Mouse (Mus musculus) brain, adult 2 months (tissue): ENCODE data around the gene Myo6.

ENCODE experiments used
- DNase-seq: peaks from one replicate; pipeline ENCODE4 v3.0.0; 2011; ENCODE audit warnings: low read depth, low spot score

The Myo6 gene

DNA sequence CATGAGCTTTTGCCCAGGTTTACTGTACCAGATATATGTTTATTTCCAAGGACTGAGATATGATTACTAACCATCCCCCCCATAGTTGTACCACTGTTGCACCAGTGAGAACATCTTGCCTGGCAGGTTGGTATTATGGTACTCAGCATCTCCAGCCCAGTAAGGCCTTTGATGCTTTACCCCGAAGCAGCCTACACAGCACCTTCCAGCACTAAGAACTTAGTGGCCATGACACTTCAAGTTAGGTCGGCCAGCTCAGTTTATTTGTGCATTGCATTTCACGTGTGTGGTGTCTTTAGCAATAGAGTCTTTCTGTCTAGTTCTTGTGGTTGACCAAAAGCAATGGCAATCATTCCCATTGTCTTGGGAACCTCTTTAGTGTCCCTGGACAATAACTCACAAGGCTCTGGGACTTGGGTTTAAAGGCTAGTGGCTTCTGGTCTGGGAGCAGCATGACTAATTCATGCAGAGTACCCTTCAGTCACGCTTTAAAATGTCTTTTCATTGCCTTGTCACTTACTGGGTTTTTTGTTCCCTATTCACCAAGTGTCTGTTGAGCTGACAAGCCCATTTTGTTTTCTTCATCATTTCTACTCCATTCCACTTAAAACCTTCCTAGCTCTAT is 69.1 kb downstream of the Myo6 start:
- no peak for DNase-seq

DNA sequence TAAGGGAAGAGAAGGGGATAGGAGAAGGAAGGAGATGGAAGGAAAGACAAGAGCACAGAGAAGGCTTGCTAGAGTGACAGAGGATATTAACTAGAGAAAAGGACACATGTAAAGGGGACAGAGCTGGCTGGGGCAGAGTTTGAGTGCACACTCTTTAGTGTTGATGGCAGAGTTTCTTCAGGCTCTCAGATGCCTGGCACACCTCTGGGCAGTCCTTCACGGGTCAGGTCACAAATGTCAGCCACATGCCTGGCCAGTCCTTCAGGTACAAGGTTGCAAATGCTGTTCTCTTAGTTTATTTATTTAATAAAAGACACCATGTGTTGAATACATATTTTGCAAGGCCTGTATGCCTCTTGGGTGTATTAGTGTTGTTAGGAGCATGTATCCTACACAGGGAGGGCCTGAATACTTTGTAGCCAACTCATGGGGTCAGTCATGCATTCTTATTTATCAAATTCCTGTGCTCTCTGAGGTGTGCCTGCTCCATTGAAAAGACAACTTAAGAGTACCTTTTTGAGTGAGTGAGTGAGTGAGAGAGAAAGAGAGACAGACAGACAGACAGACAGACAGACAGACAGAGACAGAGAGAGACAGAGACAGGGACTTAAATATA is 72.5 kb downstream of the Myo6 start:
- no peak for DNase-seq

DNA sequence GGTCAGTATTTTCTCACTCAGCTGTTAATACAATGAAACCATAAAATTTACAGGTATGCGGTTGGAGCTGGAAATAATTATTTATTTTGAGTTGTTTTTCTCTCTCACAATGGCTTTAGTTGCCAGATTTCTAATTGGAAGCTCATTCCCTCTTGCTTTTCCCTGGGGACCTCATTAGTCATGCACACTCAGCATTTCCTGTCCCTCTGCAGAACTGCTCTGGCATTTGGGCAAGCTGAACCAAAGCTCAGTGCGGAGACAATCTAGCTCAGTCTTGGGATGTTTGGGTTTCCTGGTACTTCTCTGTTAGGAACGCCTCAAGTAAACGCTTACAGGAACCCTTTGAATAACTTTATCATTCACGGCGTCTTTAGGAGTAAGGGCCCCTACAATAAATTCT is 76.9 kb downstream of the Myo6 start:
- DNase-seq = peak; percentile 20

DNA sequence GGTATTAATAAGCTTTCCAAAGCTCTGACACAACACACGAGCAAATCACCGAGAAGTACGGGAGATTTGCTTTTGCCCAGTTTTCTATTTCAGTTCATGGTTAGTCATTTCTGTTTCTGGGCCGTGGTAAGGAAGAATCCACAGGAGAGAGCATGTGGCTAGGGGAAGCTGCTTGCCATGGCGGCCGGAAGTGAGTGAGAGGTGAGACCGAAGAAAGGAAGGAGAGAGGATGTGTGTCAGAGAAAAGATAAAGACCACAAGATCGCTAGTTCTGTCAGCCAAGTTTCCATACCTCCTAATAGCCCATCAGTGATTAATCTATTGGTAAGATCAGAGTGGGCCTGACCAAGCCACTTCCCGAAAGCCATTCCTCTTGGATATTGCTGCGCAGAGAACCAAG is 87.3 kb downstream of the Myo6 start:
- DNase-seq = no peak

DNA sequence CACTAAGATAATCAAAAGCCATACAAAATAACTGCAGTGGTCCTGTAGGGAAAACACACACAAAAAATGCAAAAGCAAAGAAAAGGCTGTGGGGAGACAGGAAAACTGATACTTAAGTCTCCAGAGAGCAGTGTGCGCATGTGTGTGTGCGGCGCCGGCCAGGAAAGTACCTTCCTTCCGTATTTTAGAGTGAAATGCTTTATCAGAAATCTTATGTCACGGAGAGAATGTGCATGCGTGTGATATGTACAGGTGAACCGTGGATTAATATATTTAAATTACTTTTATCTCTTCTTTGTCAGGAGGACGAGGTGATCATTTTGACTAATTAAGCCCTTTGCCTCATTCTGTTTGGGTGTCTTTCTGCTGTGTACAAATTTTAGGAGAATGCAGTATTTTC is 88.4 kb downstream of the Myo6 start:
- no peak for DNase-seq

DNA sequence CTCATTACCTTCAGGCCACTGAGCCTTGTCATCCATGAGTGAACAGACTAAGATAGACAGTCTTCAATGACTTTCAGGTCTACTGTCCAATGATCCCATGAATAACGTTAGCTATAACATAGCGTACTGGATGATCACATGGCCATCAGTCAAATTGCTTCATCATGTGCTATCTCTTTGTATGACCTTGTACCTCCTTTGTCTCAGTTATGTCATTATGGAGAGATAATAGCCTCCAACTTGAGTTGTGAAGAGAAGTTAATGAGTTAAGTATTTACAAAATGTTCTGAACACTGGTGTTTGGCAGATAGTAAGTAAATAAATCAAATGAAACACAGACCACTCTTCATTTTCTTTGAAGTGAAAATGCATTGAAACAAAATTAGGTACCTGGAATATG is 91.7 kb downstream of the Myo6 start:
- no peak for DNase-seq

- no peak for DNase-seq
These were observed 93.6 kb downstream of the Myo6 start for GRCm38 (mm10) chr9:80258396-80258795.

GRCm38 (mm10) chr9:80260905-80261304 is 96.1 kb downstream of the Myo6 start:
- DNase-seq = no peak

- no peak for DNase-seq
These were observed 97.7 kb downstream of the Myo6 start for GRCm38 (mm10) chr9:80262367-80263026.

DNA sequence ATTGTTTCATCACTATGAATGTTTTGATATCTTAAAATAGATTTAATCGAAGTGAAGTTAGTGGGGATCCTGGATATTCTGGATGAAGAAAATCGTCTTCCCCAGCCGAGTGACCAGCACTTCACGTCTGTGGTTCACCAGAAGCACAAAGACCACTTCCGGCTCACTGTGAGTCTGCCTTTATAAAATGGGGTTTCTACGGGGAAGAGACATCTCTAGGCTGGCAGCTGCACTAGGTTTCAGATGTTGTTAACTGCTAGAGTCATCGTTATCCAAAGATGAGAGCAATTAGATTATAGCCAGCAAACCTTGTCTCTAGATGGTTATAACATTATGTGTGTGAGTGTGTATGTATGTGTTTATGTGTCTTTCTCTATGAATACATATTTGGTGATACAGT is 101.3 kb downstream of the Myo6 start:
- DNase-seq = no peak

GRCm38 (mm10) chr9:80266507-80266906 is 101.7 kb downstream of the Myo6 start:
- no peak for DNase-seq

DNA sequence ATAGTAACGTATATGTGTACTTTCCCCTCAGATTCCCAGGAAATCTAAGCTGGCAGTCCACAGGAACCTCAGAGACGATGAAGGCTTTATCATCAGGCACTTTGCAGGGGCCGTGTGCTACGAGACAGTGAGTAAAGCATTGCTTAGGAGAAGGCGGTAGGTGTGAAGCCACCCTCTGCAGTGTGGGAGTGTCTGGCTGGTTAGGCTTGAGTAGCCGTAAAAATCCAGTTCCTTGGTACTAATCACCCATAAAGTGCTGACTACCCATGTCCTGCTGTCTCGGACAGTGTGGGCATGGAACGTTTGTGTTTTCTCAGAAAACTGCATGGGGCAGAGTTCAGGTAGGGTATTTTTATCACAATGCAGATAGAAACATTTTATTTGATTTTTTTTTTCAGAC is 104.8 kb downstream of the Myo6 start:
- peak; percentile 51 for DNase-seq

GRCm38 (mm10) chr9:80272951-80273350 is 108.1 kb downstream of the Myo6 start:
- DNase-seq = no peak

- DNase-seq = no peak
These were observed 110.4 kb downstream of the Myo6 start for GRCm38 (mm10) chr9:80275053-80275771.

DNA sequence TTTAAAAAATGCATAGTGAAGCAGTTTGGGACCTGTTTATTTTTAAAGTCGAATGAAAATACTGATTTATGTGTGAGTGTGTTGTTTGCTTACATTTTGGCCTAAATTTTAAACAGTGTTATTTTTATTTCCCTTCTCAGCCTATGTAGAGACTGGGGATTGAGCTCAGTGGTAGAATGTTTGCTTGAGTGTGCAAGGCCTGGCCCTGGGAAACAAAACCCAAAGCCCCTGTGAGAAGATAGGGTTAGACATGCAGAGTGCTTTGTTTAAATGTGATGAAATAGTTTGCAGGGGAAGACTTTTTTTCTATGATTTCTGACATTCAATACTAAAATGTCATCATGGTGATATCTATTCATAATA is 110.9 kb downstream of the Myo6 start:
- no peak for DNase-seq

DNA sequence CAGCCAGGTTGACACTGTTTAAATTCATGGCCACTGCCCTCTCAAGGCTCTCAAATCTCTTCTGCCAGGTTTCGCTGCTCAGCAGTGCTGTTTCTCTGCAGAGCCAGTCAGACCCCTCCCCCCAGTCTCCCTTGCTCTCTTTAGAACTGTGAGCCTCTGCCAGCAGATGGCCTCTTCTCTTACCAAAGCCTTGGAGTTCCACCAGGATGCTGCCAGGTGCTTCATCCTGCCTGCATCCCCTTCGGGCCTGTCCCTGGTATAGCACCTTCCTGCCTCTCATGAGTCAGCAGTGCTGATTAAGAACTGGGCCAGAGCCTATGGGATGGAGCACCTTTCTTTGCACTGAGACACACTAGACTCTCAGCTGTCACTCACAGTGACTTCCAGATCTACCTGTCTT is 112.3 kb downstream of the Myo6 start:
- peak; percentile 57 for DNase-seq

GRCm38 (mm10) chr9:80277770-80278169 is 112.9 kb downstream of the Myo6 start:
- no peak for DNase-seq

GRCm38 (mm10) chr9:80280724-80281123 is 115.9 kb downstream of the Myo6 start:
- DNase-seq = no peak

DNA sequence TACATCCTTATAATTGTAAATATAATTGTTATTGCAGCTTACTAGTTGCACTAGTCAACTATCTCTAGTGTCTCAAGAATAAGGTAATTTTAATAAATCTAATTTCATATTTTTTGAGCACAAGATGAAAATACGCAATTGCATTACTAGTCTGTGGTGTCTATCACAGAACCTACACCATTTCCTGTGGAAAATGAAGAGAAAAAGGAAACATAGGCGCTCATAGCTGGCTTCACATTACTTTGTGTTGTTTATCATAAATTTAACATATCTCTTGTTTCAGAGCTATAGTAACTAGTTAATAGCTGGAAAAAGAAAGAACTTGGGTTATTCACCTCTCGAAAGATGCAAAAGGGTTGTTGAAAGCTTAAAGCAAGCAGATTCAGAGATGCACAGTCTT is 117.6 kb downstream of the Myo6 start:
- no peak for DNase-seq

DNA sequence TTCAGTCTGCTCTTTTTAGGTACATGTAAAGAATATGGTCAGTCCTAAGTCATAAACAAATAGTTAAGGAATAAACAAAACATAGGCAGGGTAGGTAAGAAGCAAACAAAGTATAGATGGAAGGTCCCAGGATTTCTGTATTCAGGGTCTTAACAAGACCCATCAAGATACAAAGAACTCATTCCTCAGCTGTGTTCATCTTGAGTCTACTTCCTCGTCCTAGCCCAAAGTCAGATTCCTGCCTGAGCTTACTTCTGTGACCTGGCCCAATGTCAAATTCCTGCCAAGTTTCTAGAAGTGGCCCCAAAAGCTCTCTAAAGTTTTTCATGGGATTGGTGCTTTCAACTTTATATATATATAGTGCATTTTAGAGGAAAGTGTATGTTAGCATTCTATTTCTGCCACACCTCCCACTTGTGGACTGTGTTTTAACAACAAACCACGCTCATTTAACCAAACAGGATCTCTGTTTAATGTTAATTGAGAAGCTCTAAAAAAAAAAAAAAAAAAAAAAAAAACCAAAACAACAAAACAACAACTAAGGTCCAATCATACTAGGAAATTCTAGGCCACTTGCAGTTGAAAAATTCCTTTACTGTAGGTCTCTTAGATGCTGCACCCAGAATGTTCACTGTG is 119.8 kb downstream of the Myo6 start:
- no peak for DNase-seq

GRCm38 (mm10) chr9:80286845-80287244 is 122.0 kb downstream of the Myo6 start:
- DNase-seq = no peak

DNA sequence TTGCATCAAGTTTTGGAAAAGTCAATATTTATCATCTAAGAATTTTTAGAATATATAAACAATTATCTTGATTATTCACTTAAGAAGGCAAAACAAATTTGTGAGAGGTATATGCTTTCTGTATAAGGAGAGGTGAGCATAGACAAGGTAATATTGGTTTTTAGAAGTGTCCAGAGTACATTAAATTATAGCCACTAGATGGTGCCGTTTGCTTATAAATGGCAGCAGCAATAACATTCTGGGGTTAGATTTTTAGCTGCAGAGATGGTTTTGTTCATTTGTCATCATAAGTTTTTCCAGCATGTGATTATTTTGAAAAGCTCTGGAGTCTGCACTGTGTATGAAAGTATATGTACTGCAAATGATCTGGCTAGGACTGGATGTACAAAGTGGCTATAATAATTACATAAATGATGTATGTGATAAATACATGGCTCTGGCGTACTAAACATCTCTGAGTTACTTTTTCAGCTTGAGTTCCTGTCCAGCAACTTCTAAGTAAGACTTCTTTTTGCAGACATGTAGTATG is 128.3 kb downstream of the Myo6 start:
- peak; percentile 57 for DNase-seq
